Mouse (Mus musculus) spleen, postnatal 10 days (tissue): ENCODE measurements at regions not wholly inside any gene's neighbourhood (a gene's known extent, or its start where the extent isn't known, plus 50 kb on each side); places are given as distances from the start of the nearest gene placed in this dataset.
"Not testable (repeated sequence)": the region's sequence is repeated elsewhere in the genome, so short reads cannot be mapped to it uniquely, and the experiment has no call there.

ENCODE experiments used
- DNase-seq, 2 experiments: peaks; one replicate each; pipeline ENCODE4 v3.0.0; 2021 to 2022; ENCODE audit warnings: low spot score in 2 of 2

DNA sequence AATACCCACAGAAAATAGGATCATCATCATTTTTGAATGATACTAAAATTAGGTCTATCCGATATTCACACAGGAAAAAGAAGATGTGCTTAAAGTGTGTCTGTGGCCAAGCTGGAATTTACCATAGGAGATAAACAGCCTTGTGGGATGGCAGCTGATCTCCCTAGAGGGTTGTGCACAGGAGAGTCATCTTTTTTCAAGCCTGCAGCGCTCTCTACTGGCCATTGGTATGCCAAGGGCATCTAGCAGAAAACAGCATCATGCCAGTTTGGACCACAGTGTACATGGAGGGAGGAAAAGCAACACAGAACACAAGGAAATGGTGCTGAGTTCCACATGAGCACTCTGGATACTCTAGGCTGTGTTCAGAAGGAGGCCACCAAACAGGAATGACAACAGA is 74.1 kb upstream of the Diaph3 start:
- DNase-seq = peak; percentile 7 to 59

DNA sequence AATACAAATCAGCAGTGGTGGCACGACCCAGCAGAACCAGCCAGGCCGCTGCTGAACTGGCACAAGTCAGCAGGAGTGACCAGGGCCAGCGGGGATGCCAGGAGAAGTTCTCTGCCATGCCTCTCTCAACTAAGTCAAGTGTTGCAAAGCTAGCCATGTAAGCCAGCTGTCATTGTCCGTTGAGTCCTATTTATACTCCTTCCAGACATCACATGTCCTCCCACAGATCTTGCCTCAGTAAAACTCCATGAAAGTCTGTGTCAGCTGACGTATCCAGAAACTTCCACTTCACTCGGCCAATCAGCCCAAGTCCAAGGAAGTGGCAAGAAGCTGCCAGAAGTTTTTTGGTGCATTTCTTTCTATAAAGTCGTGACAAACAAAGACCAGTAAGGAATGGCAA is 76.0 kb upstream of the Diaph3 start:
- DNase-seq = no peak

DNA sequence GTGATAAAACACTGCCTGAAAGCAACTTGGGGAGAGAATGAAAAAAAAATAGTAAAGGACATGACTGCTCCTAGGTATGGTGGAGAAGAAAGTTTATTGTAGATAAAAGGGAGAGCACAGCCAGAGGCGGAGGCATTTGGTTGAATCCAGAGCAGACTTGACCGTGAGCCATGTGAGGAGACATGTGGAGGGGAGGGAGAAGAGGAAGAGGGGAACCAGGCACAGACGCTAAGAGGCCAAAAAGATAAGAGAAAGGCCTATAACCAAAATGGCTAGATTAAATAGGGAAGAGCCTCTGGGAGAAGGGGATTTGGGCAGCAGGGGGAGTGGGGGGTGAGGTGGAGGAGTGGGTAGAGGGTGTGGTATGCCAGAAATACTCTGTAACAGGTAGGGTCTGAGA is 78.9 kb upstream of the Diaph3 start:
- DNase-seq = no peak

DNA sequence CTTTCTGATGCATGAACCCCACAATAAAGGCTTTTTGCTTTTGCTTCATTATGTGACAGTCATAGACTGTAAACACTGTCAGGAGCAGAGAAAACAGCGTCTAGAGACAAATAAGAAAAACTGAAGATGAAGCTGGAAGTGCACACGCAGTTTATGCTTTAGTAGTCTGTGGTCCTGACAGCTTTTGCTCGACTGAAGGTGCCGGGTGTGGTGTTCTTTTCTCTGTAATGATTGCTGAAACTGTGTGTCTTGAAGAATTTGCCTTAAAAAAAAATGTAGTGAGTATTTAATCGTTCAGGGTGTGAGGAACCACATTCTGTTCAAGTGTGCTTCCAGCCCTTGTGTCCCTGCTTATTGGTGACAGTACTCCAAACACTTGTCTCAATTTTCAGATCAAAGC is 83.8 kb upstream of the Diaph3 start:
- DNase-seq = no peak

DNA sequence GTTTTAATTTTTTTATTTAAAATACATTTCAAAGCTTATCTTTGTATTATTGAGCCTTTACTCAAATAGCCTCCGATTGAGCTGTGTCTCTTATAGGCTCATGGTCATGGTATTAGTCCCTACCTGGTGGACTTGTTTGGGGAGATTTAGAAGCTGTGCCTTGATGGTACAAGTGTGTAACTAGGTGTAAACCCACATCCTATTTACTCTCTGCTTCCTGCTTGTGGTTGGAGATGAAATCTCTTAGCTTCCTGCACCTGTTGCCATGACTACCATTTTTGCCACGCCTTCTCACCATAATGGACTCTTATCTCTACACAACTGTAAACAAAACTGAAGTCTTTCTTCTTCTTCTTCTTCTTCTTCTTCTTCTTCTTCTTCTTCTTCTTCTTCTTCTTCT is 108.2 kb upstream of the Diaph3 start:
- DNase-seq = no peak

DNA sequence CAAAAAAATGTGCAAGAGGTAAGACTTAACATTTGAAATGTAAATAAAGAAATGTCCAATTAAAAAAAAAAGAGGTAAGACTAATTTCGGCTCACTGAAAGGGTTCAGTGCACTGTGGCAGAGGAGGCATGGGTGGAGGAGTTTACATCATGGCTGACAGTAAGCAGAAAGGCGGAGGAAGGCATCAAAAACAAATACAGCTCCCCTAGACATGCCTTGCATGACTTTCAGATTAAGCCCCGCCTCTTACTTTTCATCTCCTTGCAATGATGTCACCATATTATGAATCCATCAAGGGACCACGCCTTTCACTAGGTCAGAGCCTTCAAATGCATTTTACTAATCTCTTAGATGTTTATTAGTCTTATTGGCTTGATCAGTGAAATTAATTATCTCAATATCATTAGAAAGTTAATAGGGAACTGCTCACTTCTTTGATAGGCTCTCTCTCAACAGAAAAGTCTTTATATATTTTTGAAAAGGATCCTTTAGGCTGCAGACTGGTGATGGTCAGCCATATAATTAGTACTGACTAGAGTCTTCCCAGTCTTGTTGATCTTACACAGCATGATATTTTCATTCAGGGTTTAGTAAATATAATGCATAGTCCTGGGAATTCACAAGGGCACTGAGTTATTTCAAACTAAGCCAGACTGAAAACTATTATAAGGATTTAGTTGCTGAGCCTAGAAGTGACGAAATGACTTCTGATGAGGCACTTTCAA is 114.6 kb upstream of the Diaph3 start:
- DNase-seq = no peak

DNA sequence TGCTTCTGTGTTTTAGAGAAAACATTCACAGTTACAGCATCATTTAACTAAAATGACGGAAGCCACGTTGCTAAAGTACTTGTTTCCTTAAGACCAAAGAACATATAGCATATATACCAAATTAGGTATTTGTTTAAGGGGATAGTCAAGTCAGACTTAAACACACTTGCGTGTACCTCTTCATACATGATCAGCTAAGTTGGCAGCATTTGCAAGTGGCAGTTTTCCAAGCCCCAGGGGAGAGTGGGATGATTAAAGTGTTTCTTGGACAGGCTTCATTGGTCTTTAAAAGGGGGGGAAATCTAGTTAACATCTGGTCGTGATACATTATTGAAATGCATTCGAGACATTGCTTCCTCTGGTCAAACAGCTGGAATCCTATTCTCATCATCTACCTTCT is 120.7 kb upstream of the Diaph3 start:
- no peak for DNase-seq

DNA sequence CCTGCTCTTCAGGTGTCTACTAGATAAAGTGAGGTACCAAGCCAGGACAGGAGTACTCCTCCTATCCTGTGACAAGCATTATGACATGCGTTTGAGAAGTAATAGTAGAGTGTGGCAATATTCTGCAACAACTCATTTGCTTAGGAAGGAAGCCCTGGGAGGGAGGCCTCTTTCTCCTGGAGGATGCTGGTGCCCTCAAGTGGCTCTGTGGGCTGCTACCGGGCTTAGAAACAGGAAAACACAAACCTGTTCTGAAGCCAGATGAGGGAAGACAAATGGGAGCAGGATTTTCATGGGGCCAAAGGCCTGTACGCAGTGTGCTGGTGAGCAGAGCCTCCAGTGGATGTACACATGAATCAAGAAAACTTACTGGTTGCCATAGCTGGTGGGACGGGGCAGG is 123.8 kb upstream of the Diaph3 start:
- DNase-seq = no peak

DNA sequence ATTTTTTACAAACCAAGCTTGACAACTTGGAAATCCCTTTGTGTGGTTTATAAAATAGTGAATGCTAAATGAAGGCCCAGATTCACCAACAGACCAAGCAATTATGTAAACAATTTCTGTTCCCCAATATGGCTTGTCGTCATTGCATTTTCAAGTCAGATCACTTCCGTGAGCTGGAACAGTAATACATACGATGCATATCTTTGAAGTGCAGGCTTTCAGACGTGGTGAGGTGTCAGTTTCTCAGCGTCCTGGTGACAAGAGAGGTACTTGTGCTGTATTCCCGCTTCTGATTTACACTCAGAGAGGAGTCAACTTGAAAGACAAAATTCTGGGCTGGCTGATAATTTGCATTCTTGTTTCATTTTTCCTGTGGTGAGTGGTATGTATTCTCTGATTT is 125.3 kb upstream of the Diaph3 start:
- no peak for DNase-seq

DNA sequence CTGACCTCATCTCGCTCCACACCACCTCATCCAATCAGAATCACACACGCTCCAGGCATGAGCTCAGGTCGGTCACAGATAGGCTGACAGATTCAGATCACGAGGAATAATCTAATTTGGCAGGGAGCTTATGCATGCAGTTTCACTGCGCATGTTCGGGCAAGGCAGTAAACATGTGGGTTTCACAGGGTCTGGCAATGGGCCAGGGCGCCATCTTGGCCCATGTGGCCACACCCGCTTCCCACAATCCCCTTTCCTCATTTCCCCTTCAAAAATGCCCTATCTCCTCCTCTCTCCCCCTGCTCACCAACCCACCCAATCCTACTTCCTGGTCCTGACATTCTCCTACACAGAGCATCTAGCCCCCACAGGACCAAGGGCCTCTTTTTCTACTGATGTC is 127.2 kb upstream of the Tdrd3 start:
- DNase-seq = not testable (repeated sequence)

DNA sequence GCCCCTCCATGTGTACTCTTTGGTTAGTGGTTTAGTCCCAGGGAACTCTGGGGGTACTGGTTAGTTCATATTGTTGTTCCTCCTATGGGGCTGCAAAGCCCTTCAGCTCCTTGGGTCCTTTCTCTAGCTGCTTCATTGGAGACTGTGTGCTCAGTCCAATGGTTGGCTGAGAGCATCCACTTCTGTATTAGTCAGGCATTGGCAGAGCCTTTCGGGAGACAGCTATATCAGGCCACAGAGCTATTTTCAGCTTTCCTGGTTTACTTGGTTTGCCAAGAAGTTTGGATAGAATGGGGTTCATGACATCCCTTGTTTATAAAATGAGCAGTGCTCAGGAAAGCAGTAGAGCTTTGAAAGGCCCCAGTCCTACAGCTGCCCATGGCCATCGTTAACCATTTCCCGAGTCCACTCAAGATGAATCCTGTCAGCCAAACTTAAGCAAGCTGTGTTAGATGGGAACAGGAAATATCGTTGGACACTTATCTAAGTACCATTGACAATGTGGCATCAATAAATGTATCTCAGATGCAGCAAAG is 126.7 kb upstream of the Tdrd3 start:
- DNase-seq = no peak

DNA sequence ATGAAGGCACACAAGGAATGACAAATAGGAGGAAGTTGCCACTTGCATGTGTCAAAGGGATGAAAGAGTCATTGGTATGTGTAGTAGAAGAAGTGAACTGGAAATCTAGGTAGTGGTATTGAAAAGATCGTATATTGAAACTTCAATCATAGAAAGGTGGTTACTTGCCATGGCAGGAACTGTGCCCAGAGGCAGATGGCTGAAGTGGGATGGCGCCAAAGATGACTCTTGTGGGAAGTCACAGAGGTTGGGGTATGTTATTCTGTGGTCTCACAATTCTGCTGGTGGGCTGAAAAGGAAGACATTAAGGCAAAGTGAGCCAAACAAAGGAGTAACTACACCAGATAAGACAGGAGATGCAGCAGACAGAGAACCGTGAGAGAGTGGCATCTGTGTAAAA is 121.2 kb upstream of the Tdrd3 start:
- DNase-seq = no peak

DNA sequence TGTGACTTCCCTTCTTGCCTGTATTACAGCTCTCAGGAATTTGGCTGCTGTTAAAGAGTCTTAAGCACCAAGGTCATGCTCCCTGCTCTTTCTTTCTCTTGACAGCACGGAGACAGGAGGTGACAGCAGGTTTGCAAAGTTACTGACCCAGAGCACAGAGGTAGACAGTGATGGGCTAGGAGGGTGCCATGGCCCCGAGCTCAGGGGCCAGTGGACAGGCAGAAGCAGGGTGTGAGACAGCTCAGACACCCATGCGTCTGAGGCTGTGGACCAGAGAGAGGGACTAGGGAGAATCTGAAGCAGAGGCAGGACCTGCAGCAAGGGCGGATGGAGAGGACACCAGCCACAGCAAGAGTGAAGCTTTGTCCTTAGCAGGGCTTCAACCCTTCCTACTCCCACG is 119.3 kb upstream of the Tdrd3 start:
- no peak for DNase-seq

DNA sequence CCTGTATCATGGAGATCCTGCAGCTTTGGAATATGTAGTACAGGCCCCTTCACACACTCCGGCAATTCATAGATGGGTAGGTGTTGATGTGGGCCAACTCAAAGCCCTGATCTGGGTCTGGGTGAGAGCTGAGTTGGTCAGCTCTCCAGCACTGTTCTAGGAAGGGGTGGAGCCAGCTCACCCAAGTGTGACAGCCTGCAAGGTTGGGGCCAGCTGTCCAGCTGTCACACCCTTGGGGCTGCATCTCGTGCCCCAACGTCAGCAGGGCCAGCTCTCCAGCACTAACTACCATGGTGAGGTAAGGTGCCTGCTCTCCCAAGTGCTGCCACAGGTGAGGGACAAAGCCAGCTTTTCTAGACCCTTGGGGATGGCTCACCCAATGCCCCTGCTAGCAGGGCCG is 115.6 kb upstream of the Tdrd3 start:
- no peak for DNase-seq

DNA sequence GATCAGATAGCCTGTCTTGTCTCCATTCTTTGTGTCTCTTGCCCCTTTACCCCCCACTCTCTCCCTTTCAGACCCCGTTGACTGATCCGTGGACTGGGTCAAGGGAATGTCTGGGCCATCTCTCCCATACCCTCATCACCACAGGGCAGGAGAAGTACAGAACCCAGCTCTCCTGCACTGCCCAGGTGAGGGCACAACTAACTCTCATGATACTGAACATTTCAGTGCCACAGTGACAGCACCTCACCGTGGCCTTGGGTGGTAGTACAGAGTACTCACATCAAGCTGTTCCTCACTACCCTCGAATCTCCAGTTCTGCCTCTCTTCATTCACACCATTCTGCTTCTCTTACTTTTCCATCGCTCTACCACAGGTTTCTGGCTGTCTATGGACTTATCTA is 114.9 kb upstream of the Tdrd3 start:
- DNase-seq = no peak

DNA sequence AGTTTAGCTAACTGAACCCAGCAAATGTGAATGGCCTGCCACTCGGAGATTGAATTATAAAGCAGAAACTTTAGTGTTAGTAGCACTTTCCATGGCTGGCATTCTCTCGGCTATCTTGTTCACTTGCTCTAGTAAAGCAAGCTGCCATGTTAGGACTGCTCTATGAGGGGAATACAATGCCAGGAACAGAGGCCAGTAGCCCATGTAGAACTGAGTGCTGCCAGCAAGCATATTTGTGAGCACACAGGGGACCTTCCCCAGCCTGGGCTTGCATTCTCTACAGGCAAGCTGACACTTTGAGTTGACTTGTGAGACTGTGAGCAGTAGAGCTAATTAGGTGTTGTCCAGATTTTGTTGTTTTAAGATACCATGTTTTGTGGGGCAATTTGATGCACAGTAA is 111.0 kb upstream of the Tdrd3 start:
- DNase-seq = no peak

DNA sequence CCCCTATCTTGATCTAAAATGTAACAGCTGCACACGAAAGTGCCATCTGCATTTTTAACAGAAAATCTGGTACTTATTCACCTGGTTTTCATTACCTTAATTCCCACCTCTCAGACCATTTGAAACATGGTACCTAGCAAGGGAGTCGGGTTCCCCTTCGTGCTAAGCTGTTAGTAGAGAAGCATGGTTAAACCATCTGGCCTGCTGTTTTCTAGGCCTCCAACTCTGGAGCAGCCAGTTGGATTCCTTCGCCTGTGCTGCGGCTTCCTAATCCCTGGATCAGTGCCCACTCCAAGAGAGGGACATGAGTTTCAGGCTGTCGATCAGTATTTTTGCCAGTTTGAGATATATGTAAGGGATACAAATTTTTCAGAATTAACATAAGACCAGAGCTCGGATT is 110.4 kb upstream of the Tdrd3 start:
- no peak for DNase-seq

DNA sequence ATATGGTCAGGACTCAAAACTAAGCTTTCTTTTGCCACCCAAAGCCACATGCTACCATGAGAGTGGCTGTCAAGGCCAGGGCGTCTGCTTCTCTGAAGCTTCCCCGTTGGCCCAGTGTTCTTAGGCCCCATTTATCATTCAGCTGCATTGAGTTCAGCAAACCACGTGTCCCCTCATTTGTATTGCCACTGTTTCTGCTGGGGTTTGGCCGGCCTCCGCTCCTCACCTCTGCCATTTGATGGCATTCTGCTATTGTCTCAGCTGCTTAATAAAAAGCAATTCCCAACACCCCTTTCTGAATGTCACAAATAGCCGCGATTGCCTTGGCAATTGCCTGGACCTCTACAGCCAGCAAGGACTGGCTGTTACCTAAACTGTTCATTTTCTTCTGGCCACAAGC is 108.4 kb upstream of the Tdrd3 start:
- DNase-seq = no peak

DNA sequence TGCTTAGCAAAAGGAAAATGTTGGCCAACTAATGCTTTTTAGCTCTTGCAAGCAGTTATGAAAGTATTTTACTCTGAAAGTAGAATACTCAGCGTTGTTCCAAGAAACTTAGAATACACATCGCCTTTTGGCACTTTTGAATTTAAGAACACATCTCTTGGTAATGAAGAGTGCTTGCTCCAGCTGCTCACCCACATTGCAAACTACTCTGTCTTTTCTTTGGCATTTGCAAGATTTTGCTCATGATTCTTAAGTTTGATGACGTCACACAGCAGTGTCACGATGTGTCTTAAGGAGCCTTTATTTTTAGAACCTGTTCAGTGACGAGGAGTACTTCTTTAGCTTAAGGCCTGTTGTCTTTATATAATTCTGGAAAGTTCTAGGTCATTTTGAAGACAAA is 104.1 kb upstream of the Tdrd3 start:
- no peak for DNase-seq

DNA sequence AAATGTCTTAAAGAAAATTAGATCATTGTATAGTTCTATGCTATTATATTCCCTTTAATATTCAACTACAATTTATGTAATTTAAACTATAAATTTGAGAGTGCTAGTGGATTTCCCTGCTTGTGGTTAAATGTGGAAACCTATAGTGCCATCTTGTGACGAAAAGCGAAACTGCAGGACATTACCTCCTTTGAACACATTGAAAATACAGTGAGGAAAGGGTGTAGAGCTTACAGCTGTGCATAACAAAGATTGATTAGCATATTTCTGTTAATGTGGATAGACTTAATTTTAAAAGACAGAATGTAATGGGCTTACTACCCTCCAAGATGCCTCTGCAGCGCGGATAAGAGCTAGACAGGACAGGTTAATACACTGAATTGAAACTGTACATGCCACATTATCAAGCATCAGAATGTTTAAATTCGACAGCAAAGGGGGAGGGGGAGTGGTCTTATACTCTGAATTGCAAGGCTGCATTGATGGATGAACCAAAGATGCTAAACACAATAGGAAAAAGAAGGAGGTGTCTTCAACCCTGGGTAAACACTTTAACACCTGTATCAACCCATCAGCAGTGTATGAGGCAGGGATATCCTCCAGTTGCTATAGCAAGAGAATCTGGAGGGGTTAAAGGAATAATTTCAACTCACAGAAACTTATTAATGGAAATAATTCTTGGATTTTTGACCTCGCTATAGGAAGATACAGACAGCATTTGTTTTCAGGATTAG is 101.3 kb upstream of the Tdrd3 start:
- peak; percentile 28 to 57 for DNase-seq

DNA sequence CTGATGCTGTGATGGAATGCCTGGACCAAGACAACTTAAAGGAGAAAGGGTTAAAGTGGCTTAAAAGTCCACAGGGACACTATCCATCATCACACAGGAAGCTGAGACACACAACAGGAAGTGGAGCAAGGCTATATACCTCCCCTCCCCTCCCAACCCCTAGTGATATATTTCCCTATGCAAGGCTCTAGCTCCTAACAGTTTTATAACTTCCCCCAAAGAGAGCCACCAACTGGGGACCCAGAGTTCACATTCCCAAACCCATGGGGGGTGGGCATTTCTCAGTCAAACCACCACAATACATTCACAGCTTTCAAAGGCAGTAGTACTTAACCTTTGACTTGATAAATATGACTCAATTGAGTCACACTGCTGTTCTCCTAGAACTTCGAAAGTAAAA is 88.6 kb upstream of the Tdrd3 start:
- no peak for DNase-seq

DNA sequence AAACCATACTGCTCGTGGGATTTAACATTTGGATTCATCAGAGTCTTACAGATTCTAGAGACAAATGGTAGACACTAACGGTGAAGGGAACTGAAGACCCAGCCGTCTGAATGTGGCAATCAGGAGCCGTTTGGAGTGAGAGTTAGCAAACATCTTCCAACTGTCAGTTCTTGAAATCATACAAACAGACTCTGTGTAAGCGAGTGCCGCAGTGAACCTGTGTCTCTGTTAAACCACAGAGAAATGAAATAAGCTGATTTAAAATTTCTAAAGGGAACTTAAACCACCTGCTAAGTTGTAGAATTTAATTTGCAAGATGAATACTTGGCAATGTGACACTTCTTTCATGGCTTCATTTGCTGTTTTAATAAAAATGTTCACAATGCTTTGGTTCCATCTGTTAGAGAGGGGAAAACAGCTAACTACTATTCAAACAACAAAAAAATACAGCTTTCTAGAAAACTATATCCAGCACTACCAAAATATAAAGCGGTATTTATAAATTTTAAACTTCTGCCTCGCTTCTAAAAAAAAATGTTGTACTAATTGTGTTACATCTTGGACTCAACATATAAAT is 78.4 kb upstream of the Tdrd3 start:
- DNase-seq = no peak

DNA sequence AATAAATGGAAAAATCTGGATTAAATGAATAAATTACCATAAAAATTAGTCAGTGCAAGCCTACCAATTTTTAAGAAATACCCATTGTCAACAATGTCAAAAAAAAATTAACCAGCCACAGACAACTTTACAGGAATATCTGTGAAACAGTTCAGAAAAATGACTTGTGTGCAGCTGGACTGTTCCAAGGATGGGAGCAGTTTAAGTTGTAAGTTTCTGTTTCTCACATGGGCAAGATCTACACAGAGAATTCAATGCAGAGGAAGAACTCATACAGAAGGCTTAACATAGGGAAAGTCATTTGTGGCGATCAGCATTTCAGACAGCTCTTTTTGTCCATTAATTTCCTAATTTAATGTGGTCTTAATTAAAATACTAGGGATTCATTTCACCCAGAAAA is 71.9 kb upstream of the Tdrd3 start:
- DNase-seq = no peak
